Mouse (Mus musculus) liver, adult 2 months (tissue): ENCODE measurements around the gene Arhgap17. TPM values are rescaled to one million over a fixed set of nuclear protein-coding genes. Genes with fewer than 3 reads are reported as not detected.

Source experiments
- DNase-seq: peaks from one replicate; pipeline ENCODE4 v3.0.0-alpha.2; 2011; ENCODE audit warnings: low read depth, low spot score; ENCODE audit errors: extremely low read depth
- H3K27ac ChIP-seq: fragments of 200-500 bp; replicated peaks from 2 replicates; pipeline ENCODE4 v1.5.1; 2012; ENCODE audit warnings: low read depth, mild to moderate bottlenecking, control low read depth, inconsistent platforms, low read length; ENCODE audit not compliant: insufficient read depth
- H3K27me3 ChIP-seq: fragments of 200-500 bp; 2 replicates; pipeline ENCODE4 v1.6.1; 2012; ENCODE audit warnings: mild to moderate bottlenecking, moderate library complexity, low read length, inconsistent platforms; ENCODE audit not compliant: control insufficient read depth, insufficient read depth
- H3K36me3 ChIP-seq: fragments of 200-500 bp; 2 replicates; pipeline ENCODE4 v1.6.1; 2012; ENCODE audit warnings: low read length, inconsistent platforms; ENCODE audit not compliant: control insufficient read depth, insufficient read depth
- H3K4me1 ChIP-seq: fragments of 200-500 bp; 2 replicates; pipeline ENCODE4 v1.6.1; 2011; ENCODE audit warnings: low read length; ENCODE audit not compliant: control insufficient read depth, insufficient read depth
- H3K4me3 ChIP-seq: fragments of 200-500 bp; 2 replicates; pipeline ENCODE4 v1.5.1; 2011; ENCODE audit warnings: low read depth, mild to moderate bottlenecking, control low read depth, low read length, moderate library complexity; ENCODE audit not compliant: insufficient read depth
- H3K79me2 ChIP-seq: fragments of 200-500 bp; 2 replicates; pipeline ENCODE4 v1.6.1; 2012; ENCODE audit warnings: inconsistent platforms, mild to moderate bottlenecking, low read length, moderate library complexity; ENCODE audit not compliant: control insufficient read depth, insufficient read depth
- H3K9ac ChIP-seq: fragments of 200-500 bp; 2 replicates; pipeline ENCODE4 v1.6.1; 2012; ENCODE audit warnings: low read depth, mild to moderate bottlenecking, control low read depth, inconsistent platforms, low read length
- CTCF ChIP-seq: fragments of 200-500 bp; IDR thresholded peaks from 2 replicates; pipeline ENCODE4 v1.5.1; 2011; ENCODE audit warnings: low read depth, low read length, control low read depth
- POLR2A ChIP-seq: fragments of 200-500 bp; IDR thresholded peaks from 2 replicates; pipeline ENCODE4 v1.6.1; 2011; ENCODE audit warnings: low read length, control low read depth; ENCODE audit not compliant: insufficient read depth; ENCODE audit errors: extremely low read depth
- WGBS: fragments of 180-500 bp; shearing (Covaris S2); methylation state at CpG from one replicate; pipeline ENCODE4 v1.1.7; 2018; 5-methylcytosine and 5-hydroxymethylcytosine counted together
- polyA plus RNA-seq: library from polyadenylated mRNA; depleted of rRNA; stranded (reverse); fragments of >200 nt; gene quantifications from 2 replicates; pipeline ENCODE4 v1.2.3, GENCODE M21; 2012; rRNA removed
- total RNA-seq: library from RNA; depleted of rRNA; stranded (reverse); fragments of >200 nt; gene quantifications from 2 replicates; pipeline ENCODE4 v1.2.3, GENCODE M21; 2014; rRNA removed

The Arhgap17 gene
- total and polyA plus RNA-seq, 2 experiments: 4.9 to 8.6 TPM

GRCm38 (mm10) chr7:123242241-123242640, 127.5 kb downstream of the Arhgap17 start:
- Histone ChIP-seq H3K4me1 (no peaks in the 10 kb centered on the region), H3K9ac (no peak overlapping the region), H3K27me3 (no peaks in the 10 kb centered on the region), H3K4me3 (no peak overlapping the region), H3K36me3 (no peaks in the 10 kb centered on the region), H3K27ac (no peak overlapping the region), H3K79me2 (no peaks in the 10 kb centered on the region)
- no peak for DNase-seq
- no peak for TF ChIP-seq CTCF
- TF ChIP-seq POLR2A: no peak
- WGBS: 85% methylated on average over 7 of the region's 7 CpGs

GRCm38 (mm10) chr7:123240064-123240463, 129.7 kb downstream of the Arhgap17 start:
- no peak overlapping the region for H3K9ac ChIP-seq
- H3K36me3 ChIP-seq: no peaks in the 10 kb centered on the region
- no peaks in the 10 kb centered on the region for H3K27me3 ChIP-seq
- no peaks in the 10 kb centered on the region for H3K4me1 ChIP-seq
- H3K79me2 ChIP-seq: no peaks in the 10 kb centered on the region
- WGBS: 67% methylated on average over 6 of the region's 6 CpGs
- no peak overlapping the region for H3K4me3 ChIP-seq
- DNase-seq: peak; percentile 10
- no peak overlapping the region for H3K27ac ChIP-seq
- TF ChIP-seq POLR2A (no peak), CTCF (no peak)

- no peak overlapping the region for H3K9ac ChIP-seq
- H3K27me3 ChIP-seq: no peaks in the 10 kb centered on the region
- TF ChIP-seq POLR2A (no peak), CTCF (no peak)
- no peaks in the 10 kb centered on the region for H3K79me2 ChIP-seq
- no peaks in the 10 kb centered on the region for H3K4me1 ChIP-seq
- 79% methylated on average over 4 of the region's 4 CpGs for WGBS
- no peak for DNase-seq
- no peak overlapping the region for H3K27ac ChIP-seq
- no peaks in the 10 kb centered on the region for H3K36me3 ChIP-seq
- no peak overlapping the region for H3K4me3 ChIP-seq
These were observed 131.1 kb downstream of the Arhgap17 start for GRCm38 (mm10) chr7:123238621-123239020.

GRCm38 (mm10) chr7:123235449-123235848, 134.3 kb downstream of the Arhgap17 start:
- DNase-seq: no peak
- Histone ChIP-seq H3K79me2 (no peaks in the 10 kb centered on the region), H3K27ac (no peak overlapping the region), H3K4me1 (no peaks in the 10 kb centered on the region), H3K27me3 (no peaks in the 10 kb centered on the region), H3K36me3 (no peaks in the 10 kb centered on the region), H3K9ac (no peak overlapping the region), H3K4me3 (no peak overlapping the region)
- TF ChIP-seq CTCF (no peak), POLR2A (no peak)
- WGBS: 26% methylated on average over 4 of the region's 4 CpGs

Other genes starting within 250 kb of the Arhgap17 start
- gene Tnrc6a, start 246.0 kb downstream of the Arhgap17 start, total RNA-seq: 29.7 and 32.4 TPM in 2 replicates
- gene Tnrc6a, start 246.0 kb downstream of the Arhgap17 start, polyA plus RNA-seq: 13.4 and 22.1 TPM in 2 replicates
- gene Slc5a11, start 155.1 kb downstream of the Arhgap17 start, total RNA-seq: 0.27 and 2.3 TPM in 2 replicates
- gene Slc5a11, start 155.1 kb downstream of the Arhgap17 start, polyA plus RNA-seq: 0.07 TPM in 1 of 2 replicates, not detected in the other
- gene Lcmt1, start 131 bp downstream of the Arhgap17 start, total RNA-seq: 12.0 and 15.9 TPM in 2 replicates
- gene Lcmt1, start 131 bp downstream of the Arhgap17 start, polyA plus RNA-seq: 8.4 and 9.6 TPM in 2 replicates
- gene Aqp8, start 92.4 kb upstream of the Arhgap17 start, total RNA-seq: 73.2 and 128 TPM in 2 replicates
- 226 and 272 TPM in 2 replicates for gene Aqp8, start 92.4 kb upstream of the Arhgap17 start, polyA plus RNA-seq
- under 0.01 and 0.20 TPM in 2 replicates for gene Zkscan2, start 130.5 kb upstream of the Arhgap17 start, total RNA-seq
- 0.01 TPM in 1 of 2 replicates, not detected in the other for gene Zkscan2, start 130.5 kb upstream of the Arhgap17 start, polyA plus RNA-seq